Mouse (Mus musculus) liver, embryonic 14.5 days (tissue): ENCODE measurements around the gene Pih1h3b. TPM values are rescaled to one million over a fixed set of nuclear protein-coding genes. Genes with fewer than 3 reads are reported as not detected.

Source experiments
- ATAC-seq: fragments of 200-750 bp; cut with Nextera tagmentation; 2 replicates; pipeline ENCODE4 v1.8.0; 2017; ENCODE audit warnings: moderate number of reproducible peaks, mild to moderate bottlenecking, moderate library complexity; ENCODE audit not compliant: insufficient read depth
- DNase-seq, 3 experiments: peaks; one replicate each; pipeline ENCODE4 v3.0.0-alpha.2; 2012 to 2013; ENCODE audit warnings: low read depth in 3 of 3, low spot score in 3 of 3
- H3K27ac ChIP-seq: fragments of 300-500 bp; sonication (generic); 2 replicates; pipeline ENCODE4 v1.5.1; 2014; ENCODE audit warnings: moderate library complexity, mild to moderate bottlenecking, control low read depth, inconsistent platforms
- H3K27me3 ChIP-seq: fragments of 300-500 bp; sonication (generic); 2 replicates; pipeline ENCODE4 v1.6.1; 2014; ENCODE audit warnings: mild to moderate bottlenecking, low read length, moderate library complexity; ENCODE audit not compliant: control insufficient read depth, insufficient read depth
- H3K36me3 ChIP-seq: fragments of 300-500 bp; sonication (generic); replicated peaks from 2 replicates; pipeline ENCODE4 v1.6.1; 2014; ENCODE audit warnings: low read depth; ENCODE audit not compliant: control insufficient read depth, insufficient read depth
- H3K4me1 ChIP-seq, 2 experiments: fragments of 200-500 bp in 1 of 2; fragments of 300-500 bp in 1 of 2; sonication (generic) in 1 of 2; replicated peaks; 2 replicates each; pipeline ENCODE4 v1.6.1; 2012 to 2014; ENCODE audit warnings: antibody characterized with exemption in 1 of 2, inconsistent platforms in 1 of 2, low read length in 1 of 2; ENCODE audit not compliant: control insufficient read depth in 2 of 2, insufficient read depth in 2 of 2
- H3K4me2 ChIP-seq: fragments of 300-500 bp; sonication (generic); 2 replicates; pipeline ENCODE4 v1.6.1; 2014; ENCODE audit warnings: low read depth, mild to moderate bottlenecking, control low read depth, moderate library complexity
- H3K4me3 ChIP-seq, 2 experiments: fragments of 200-500 bp in 1 of 2; fragments of 300-500 bp in 1 of 2; sonication (generic) in 1 of 2; 2 replicates each; pipeline ENCODE4 v1.5.1; 2012 to 2014; ENCODE audit warnings: low read depth in 2 of 2, low read length in 2 of 2, mild to moderate bottlenecking in 2 of 2, control low read depth in 1 of 2, inconsistent platforms in 1 of 2, moderate library complexity in 1 of 2; ENCODE audit not compliant: insufficient read depth in 1 of 2
- H3K9ac ChIP-seq: fragments of 300-500 bp; sonication (generic); replicated peaks from 2 replicates; pipeline ENCODE4 v1.6.1; 2014; ENCODE audit warnings: mild to moderate bottlenecking, control low read depth, moderate library complexity
- H3K9me3 ChIP-seq: fragments of 300-500 bp; sonication (generic); 2 replicates; pipeline ENCODE4 v1.6.1; 2016; ENCODE audit warnings: low read length, mixed read lengths; ENCODE audit not compliant: control insufficient read depth
- CTCF ChIP-seq: IDR thresholded peaks from 2 replicates; pipeline ENCODE4 v1.5.1; 2016; ENCODE audit warnings: antibody characterized with exemption, low read depth, control low read depth
- EP300 ChIP-seq: IDR thresholded peaks from 2 replicates; pipeline ENCODE4 v1.6.1; 2016; ENCODE audit warnings: antibody characterized with exemption, low read depth
- WGBS: fragments of 180-500 bp; shearing (Covaris S2); extraction: QIAGEN DNeasy Blood & Tissue Kit; methylation state at CpG from one replicate; pipeline ENCODE4 v1.1.7; 2014; ENCODE audit not compliant: insufficient replicate concordance; 5-methylcytosine and 5-hydroxymethylcytosine counted together
- polyA plus RNA-seq, 2 experiments: library from polyadenylated mRNA; depleted of rRNA in 1 of 2; stranded (reverse) in 1 of 2; unstranded in 1 of 2; fragments of >200 nt; fragmentation: Nextera tagmentation in 1 of 2; extraction: Ambion mirVana in 1 of 2; gene quantifications; 2 replicates each; pipeline versions ENCODE4 v1.2.1 to v1.2.3; 2012 to 2014

The Pih1h3b gene
- polyA plus RNA-seq (2012; rRNA removed) (not detected in 2 replicates), polyA plus RNA-seq (2014; fragmentation: Nextera tagmentation; extraction: Ambion mirVana) (not detected in 2 replicates)

DNA sequence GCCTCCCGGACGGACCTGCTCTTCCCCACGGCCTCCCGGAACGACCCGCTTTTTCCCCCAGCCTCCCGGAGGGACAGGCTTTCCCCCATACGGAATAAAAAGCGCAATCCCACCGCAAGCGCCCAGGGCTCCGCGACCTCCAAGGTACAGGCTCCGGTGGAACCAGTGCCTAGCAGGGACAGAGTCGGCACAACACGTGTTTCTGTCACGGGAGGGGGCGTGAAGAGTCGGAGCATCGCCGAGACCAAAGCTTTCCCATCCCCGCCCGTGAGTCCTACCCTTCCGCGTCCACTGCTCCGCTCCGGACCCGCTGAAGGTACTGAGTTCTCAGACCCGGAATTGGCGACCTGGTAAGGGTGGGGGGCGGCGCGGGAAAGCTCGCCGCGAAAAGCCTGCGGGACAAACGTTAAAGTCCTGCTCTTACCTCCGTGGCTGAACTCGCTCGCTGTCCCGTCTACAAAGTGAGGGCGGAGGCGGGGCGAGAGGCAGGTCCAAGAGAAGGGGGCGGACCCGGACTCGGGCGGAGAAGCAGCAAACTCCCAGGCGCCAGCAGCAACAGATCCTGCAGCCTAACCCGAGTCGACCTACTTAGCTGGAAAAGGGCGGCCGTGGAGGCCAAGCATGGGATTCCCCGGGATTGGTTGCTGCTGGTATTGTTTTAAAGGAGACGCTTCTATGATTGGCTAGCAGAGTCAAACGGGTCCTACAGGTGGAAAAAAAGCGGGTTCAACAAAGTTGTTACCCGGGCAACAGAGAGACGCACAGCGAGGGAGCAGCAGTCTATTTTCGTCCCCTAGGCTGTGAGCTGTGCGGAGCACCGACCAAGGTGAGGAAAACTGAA lies at the start of gene Pih1h3b, which contains the start of gene Nup62cl:
Gene Pih1h3b, plus strand, starts transcription at position 745 of the 841 bp plus-strand sequence.
Gene Nup62cl, minus strand, starts transcription at position 578 of the 841 bp plus-strand sequence.
- 16% methylated on average over 62 of the region's 64 CpGs for WGBS
- H3K36me3 ChIP-seq, result no peaks in the 10 kb centered on the region
- H3K4me3 ChIP-seq, result peak within 1 kb of the TSS; percentile 22 to 39
- no peak within 1 kb of the TSS for H3K27ac ChIP-seq
- H3K9ac ChIP-seq, result no peak within 1 kb of the TSS
- H3K4me2 ChIP-seq, result peak within 1 kb of the TSS; percentile 42
- peak; percentile 53 for ATAC-seq
- H3K9me3 ChIP-seq, result no peaks in the 10 kb centered on the region; the same call in 1 of the 2 replicates
- TF ChIP-seq EP300 (no peak), CTCF (no peak)
- no peaks in the 10 kb centered on the region for H3K4me1 ChIP-seq
- peak in 2 of 3 experiments; percentile 0 to 10 for DNase-seq
- peaks cover 13% of the 10 kb centered on the region for H3K27me3 ChIP-seq

DNA sequence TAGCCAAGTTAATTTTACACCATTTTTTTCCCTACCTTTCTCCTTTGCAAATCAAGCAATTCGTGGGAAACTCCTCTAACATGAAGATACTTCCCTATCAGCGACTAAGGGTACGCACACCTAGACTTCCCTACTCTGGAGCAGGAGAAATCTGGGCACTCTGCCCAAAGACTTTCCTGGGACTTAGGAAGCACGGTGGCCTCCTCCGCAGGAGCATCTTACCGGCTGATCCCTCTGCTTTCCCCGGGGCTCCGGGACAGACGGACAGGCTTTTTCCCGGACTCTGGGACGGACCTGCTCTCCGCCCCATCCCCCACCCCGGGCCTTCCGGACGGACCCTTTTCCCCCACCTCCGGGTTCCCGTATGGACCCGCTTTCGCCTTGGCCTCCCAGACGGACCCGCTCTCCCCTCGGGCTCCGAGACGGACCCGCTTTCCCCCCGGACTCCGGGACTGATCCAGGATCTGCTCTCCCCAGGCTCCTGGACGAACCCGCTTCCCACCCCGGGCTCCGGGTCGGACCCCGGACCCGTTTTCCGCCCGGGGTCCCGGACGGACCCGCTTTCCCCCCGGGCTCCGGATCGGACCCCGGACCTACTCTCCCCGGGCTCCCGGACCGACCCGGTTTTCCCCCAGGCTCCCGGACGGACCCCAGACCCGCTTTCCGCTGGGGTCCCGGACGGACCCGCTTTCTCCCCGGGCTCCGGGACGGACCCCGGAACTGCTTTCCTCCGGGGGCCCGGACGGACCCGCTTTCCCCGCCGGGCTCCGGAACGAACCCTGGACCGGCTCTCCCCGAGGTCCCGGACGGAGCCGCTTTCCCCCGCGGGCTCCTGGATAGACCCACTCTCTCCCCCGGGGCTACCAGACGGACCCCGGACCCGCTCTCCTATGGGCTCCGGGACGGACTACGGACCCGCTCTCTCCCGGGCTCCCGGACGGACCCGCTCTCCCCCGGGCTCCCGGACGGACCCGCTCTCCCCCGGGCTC lies 1.5 kb upstream of the Pih1h3b start:
- peak overlapping the region in 1 of 2 experiments; percentile 33; a peak in 2 of 4 replicates for H3K4me3 ChIP-seq
- 12% methylated on average over 84 of the region's 90 CpGs for WGBS

DNA sequence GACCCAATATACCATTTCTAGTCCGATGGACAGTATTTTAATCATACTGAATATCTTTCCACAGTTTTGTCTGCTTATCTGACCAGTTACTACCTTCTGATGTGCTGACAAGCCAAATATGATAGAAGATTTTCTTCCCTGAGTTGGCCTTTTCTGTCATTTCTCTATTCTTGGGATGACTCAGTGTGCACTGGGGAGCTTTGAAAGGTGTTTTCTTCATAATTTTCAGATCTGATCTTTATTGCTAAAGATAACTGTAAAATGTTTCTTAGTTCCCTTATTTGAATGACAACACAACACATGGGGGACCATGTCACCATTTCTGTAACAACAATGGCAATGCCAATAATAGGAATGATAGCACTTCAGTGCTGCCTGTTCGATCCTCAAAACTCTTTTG lies 19.9 kb downstream of the Pih1h3b start:
- Histone ChIP-seq H3K4me1 (no peaks in the 10 kb centered on the region), H3K4me3 (no peak overlapping the region), H3K36me3 (no peaks in the 10 kb centered on the region), H3K4me2 (no peak overlapping the region), H3K9ac (no peak overlapping the region), H3K27me3 (no peaks in the 10 kb centered on the region), H3K9me3 (no peaks in the 10 kb centered on the region), H3K27ac (no peak overlapping the region)
- no peak for DNase-seq
- ATAC-seq, result no peak
- 75% methylated on average over 2 of the region's 2 CpGs for WGBS
- TF ChIP-seq CTCF (no peak), EP300 (no peak)

More for the DNA sequence above, 1.5 kb upstream of the Pih1h3b start:
- no peaks in the 10 kb centered on the region; the same call in 1 of the 2 replicates for H3K9me3 ChIP-seq
- no peak for ATAC-seq
- H3K27ac ChIP-seq, result no peak overlapping the region
- peaks cover 13% of the 10 kb centered on the region for H3K27me3 ChIP-seq
- H3K4me2 ChIP-seq, result peak overlapping the region; percentile 34
- TF ChIP-seq CTCF (no peak), EP300 (no peak)
- no peak overlapping the region for H3K9ac ChIP-seq
- no peaks in the 10 kb centered on the region for H3K36me3 ChIP-seq
- DNase-seq, result no peak
- no peaks in the 10 kb centered on the region for H3K4me1 ChIP-seq

DNA sequence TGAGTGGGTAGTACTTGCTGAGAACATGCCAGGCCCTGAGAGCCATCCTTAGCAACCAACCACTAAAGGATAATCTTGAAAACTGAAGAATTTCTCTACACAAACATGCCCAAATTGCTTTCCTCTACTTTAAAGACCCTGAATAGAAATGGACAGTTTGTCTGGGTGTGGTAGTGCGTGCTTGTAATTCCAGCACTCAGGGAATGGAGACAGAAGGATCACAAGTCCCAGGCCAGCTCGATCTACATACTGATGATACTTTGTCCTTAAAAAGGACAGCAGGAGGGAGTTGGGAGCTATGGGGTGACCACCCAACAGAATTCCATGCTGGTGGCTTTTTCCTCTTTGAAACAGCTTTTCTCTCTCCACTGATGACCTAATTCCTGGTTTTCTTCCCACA lies 31.4 kb downstream of the Pih1h3b start:
- WGBS, result 51% methylated on average over 2 of the region's 2 CpGs
- no peak overlapping the region for H3K9ac ChIP-seq
- DNase-seq, result no peak
- H3K36me3 ChIP-seq, result no peaks in the 10 kb centered on the region
- H3K4me3 ChIP-seq, result no peak overlapping the region
- no peak overlapping the region for H3K4me2 ChIP-seq
- no peaks in the 10 kb centered on the region for H3K27me3 ChIP-seq
- no peak for ATAC-seq
- H3K27ac ChIP-seq, result no peak overlapping the region
- no peak for TF ChIP-seq CTCF
- no peak for TF ChIP-seq EP300
- H3K9me3 ChIP-seq, result no peaks in the 10 kb centered on the region
- H3K4me1 ChIP-seq, result no peaks in the 10 kb centered on the region

Other genes starting within 250 kb of the Pih1h3b start
- 6.6 and 9.4 TPM in 2 replicates for gene Morc4, start 191.2 kb upstream of the Pih1h3b start, polyA plus RNA-seq (2012; rRNA removed)
- gene Morc4, start 191.2 kb upstream of the Pih1h3b start, polyA plus RNA-seq (2014; fragmentation: Nextera tagmentation; extraction: Ambion mirVana), result 17.7 and 19.0 TPM in 2 replicates
- 0.67 and 1.2 TPM in 2 replicates for gene Rbm41, start 64.3 kb upstream of the Pih1h3b start, polyA plus RNA-seq (2012; rRNA removed)
- 1.2 and 1.7 TPM in 2 replicates for gene Rbm41, start 64.3 kb upstream of the Pih1h3b start, polyA plus RNA-seq (2014; fragmentation: Nextera tagmentation; extraction: Ambion mirVana)
- gene Nup62cl, start 167 bp upstream of the Pih1h3b start, polyA plus RNA-seq (2012; rRNA removed), result 1.2 and 2.0 TPM in 2 replicates
- 1.4 and 2.0 TPM in 2 replicates for gene Nup62cl, start 167 bp upstream of the Pih1h3b start, polyA plus RNA-seq (2014; fragmentation: Nextera tagmentation; extraction: Ambion mirVana)